ENCODE assay signal across 9 mouse cellular contexts in genomic region chr6:87578247-87578646, GRCm38 (mm10). TPM values are rescaled to one million over a fixed set of nuclear protein-coding genes. Genes with fewer than 3 reads are reported as not detected.
A peak's percentile ranks its signal among the peaks of the same experiment; 100 is the strongest.
DNase-seq lines count a peak whose midpoint lies in the region; ATAC-seq and TF ChIP-seq lines count a peak whose summit lies in the region.
"Had no signal": no experiment of that assay in that cellular context is flagged by ENCODE, and none has a peak within 500 bp of the region (broad histone marks: within the 10 kb centered on the region; RNA-seq: fewer than 3 reads in every experiment).

No protein-coding gene starts in this region.

- H3K9me3 ChIP-seq in intestine, embryonic 14.5 days (ENCODE audit: control insufficient read depth, low read length): no peaks in the 10 kb centered on the region
- no peaks in the 10 kb centered on the region for H3K9me3 ChIP-seq in intestine, embryonic 16.5 days (ENCODE audit: control insufficient read depth, low read length)
- H3K9me3 ChIP-seq in liver, postnatal 0 days (ENCODE audit: low read length): no peaks in the 10 kb centered on the region
- H3K9me3 ChIP-seq: heart, embryonic 15.5 days had no signal

- no peak overlapping the region for H3K27ac ChIP-seq in intestine, embryonic 14.5 days (ENCODE audit: low read depth)
- no peak overlapping the region for H3K27ac ChIP-seq in intestine, embryonic 16.5 days (ENCODE audit: low read length)
- H3K27ac ChIP-seq in liver, postnatal 0 days (ENCODE audit: low read depth): no peak overlapping the region
- H3K27ac ChIP-seq: heart, embryonic 15.5 days had no signal

- no peak for ATAC-seq in intestine, embryonic 14.5 days (replicated peaks; ENCODE audit: low FRiP score, low TSS enrichment, low read depth)
- no peak for ATAC-seq in intestine, embryonic 16.5 days
- ATAC-seq in liver, postnatal 0 days: no peak

- 42% methylated on average over 9 of the region's 9 CpGs for WGBS in intestine, embryonic 14.5 days
- WGBS in intestine, embryonic 16.5 days: 44% methylated on average over 9 of the region's 9 CpGs
- 54% methylated on average over 9 of the region's 9 CpGs for WGBS in liver, postnatal 0 days (ENCODE audit: insufficient replicate concordance)

- TF ChIP-seq EP300 in liver, postnatal 0 days (IDR thresholded peaks at IDR 0.05; ENCODE audit: low read depth): no peak

- TF ChIP-seq CTCF in liver, postnatal 0 days (IDR thresholded peaks at IDR 0.05; ENCODE audit: low read depth): peak; percentile 45

- H3K4me2 ChIP-seq in intestine, embryonic 14.5 days (ENCODE audit: low read length): no peak overlapping the region
- H3K4me2 ChIP-seq in intestine, embryonic 16.5 days (ENCODE audit: low read depth, low read length): no peak overlapping the region
- H3K4me2 ChIP-seq in liver, postnatal 0 days (ENCODE audit: low read depth, low read length): no peak overlapping the region
- H3K4me2 ChIP-seq: heart, embryonic 15.5 days had no signal

- no peaks in the 10 kb centered on the region for H3K27me3 ChIP-seq in intestine, embryonic 14.5 days (replicated peaks; ENCODE audit: control insufficient read depth, insufficient read depth, low read length)
- H3K27me3 ChIP-seq in intestine, embryonic 16.5 days (replicated peaks; ENCODE audit: control insufficient read depth, insufficient read depth, low read length): no peaks in the 10 kb centered on the region
- no peaks in the 10 kb centered on the region for H3K27me3 ChIP-seq in liver, postnatal 0 days (ENCODE audit: insufficient read depth, low read length)

- no peak overlapping the region for H3K9ac ChIP-seq in intestine, embryonic 14.5 days (ENCODE audit: low read length)
- no peak overlapping the region for H3K9ac ChIP-seq in intestine, embryonic 16.5 days (ENCODE audit: low read depth, low read length)
- H3K9ac ChIP-seq in liver, postnatal 0 days (replicated peaks): no peak overlapping the region
- H3K9ac ChIP-seq: heart, embryonic 15.5 days had no signal

- 0 out of 2 replicates have a peak, but pooled peaks cover 4% of the 10 kb centered on the region for H3K4me1 ChIP-seq in intestine, embryonic 14.5 days (replicated peaks; ENCODE audit: control insufficient read depth, insufficient read depth, low read length)
- peaks cover 17% of the 10 kb centered on the region for H3K4me1 ChIP-seq in intestine, embryonic 16.5 days (ENCODE audit: control insufficient read depth, insufficient read depth, low read length)
- H3K4me1 ChIP-seq in liver, postnatal 0 days (ENCODE audit: insufficient read depth): peaks cover 16% of the 10 kb centered on the region

- peak; percentile 16 for DNase-seq in adrenal gland, postnatal 10 days
- DNase-seq in adrenal gland, adult (ENCODE audit: inconsistent age in 2 of 2, low spot score in 1 of 2): no peak
- DNase-seq in intestine, embryonic 14.5 days (ENCODE audit: low spot score): peak; percentile 56
- DNase-seq in liver, postnatal 0 days: no peak
- DNase-seq in liver: no peak
- peak; percentile 51 for DNase-seq in embryo, embryonic 11 days
- DNase-seq in spleen, adult 12 weeks (ENCODE audit: low spot score): no peak

- no peak overlapping the region for H3K4me3 ChIP-seq in intestine, embryonic 14.5 days (ENCODE audit: low read depth, low read length)
- no peak overlapping the region for H3K4me3 ChIP-seq in intestine, embryonic 16.5 days (ENCODE audit: low read length)
- H3K4me3 ChIP-seq in liver, postnatal 0 days (ENCODE audit: low read depth, low read length): no peak overlapping the region
- H3K4me3 ChIP-seq: heart, embryonic 15.5 days had no signal

- no peaks in the 10 kb centered on the region for H3K36me3 ChIP-seq in intestine, embryonic 14.5 days (ENCODE audit: control insufficient read depth, insufficient read depth, low read length)
- H3K36me3 ChIP-seq in intestine, embryonic 16.5 days (ENCODE audit: control insufficient read depth, insufficient read depth, low read length): no peaks in the 10 kb centered on the region
- H3K36me3 ChIP-seq in liver, postnatal 0 days (replicated peaks; ENCODE audit: insufficient read depth, low read length): no peaks in the 10 kb centered on the region
- H3K36me3 ChIP-seq: heart, embryonic 15.5 days had no signal

RNA-seq across cellular contexts. Expression of gene Prokr1, which starts 12.3 kb away (rescaled TPM):
- 1 to 10 TPM in 1 of 2 experiments, under 1 TPM in 1; 0.57 to 1.3 TPM for total RNA-seq in adrenal gland, postnatal 10 days (2021)
- 2.1 and 2.5 TPM in 2 replicates for polyA plus RNA-seq in intestine, embryonic 14.5 days (2014; fragmentation: Nextera tagmentation; extraction: Ambion mirVana)
- polyA plus RNA-seq in intestine, embryonic 16.5 days (2015; fragmentation: Nextera tagmentation; extraction: Ambion mirVana): 2.3 and 2.4 TPM in 2 replicates
- 1.1 and 1.6 TPM in 2 replicates for polyA plus RNA-seq in liver, postnatal 0 days (2015; fragmentation: Nextera tagmentation; extraction: Ambion mirVana)

RNA-seq across cellular contexts. Expression of gene Arhgap25, which starts 45.2 kb away (rescaled TPM):
- 1 to 10 TPM; 7.5 to 8.3 TPM for total RNA-seq in adrenal gland, postnatal 10 days (2021)
- 2.7 and 3.0 TPM in 2 replicates for polyA plus RNA-seq in intestine, embryonic 14.5 days (2014; fragmentation: Nextera tagmentation; extraction: Ambion mirVana)
- polyA plus RNA-seq in intestine, embryonic 16.5 days (2015; fragmentation: Nextera tagmentation; extraction: Ambion mirVana): 3.4 and 4.2 TPM in 2 replicates
- 6.0 TPM in 2 replicates for polyA plus RNA-seq in liver, postnatal 0 days (2015; fragmentation: Nextera tagmentation; extraction: Ambion mirVana)

Comparison
In these comparisons a context has a peak if more than half of its experiments do, and no peak if none do; other contexts are left out.
1. DNase-seq: peak in adrenal gland, postnatal 10 days (single experiment), intestine, embryonic 14.5 days (single experiment) and embryo, embryonic 11 days (single experiment); none in adrenal gland, adult (0 of 2), liver, postnatal 0 days (single experiment), liver (single experiment) and spleen, adult 12 weeks (single experiment).